Mouse (Mus musculus): Measurements from ENCODE around the gene Zdhhc9. TPM values are rescaled to one million over a fixed set of nuclear protein-coding genes. Genes with fewer than 3 reads are reported as not detected.

The Zdhhc9 gene
- total and polyA plus RNA-seq, 2 experiments from 2014 or later, result 5.3 to 43.3 TPM

DNA sequence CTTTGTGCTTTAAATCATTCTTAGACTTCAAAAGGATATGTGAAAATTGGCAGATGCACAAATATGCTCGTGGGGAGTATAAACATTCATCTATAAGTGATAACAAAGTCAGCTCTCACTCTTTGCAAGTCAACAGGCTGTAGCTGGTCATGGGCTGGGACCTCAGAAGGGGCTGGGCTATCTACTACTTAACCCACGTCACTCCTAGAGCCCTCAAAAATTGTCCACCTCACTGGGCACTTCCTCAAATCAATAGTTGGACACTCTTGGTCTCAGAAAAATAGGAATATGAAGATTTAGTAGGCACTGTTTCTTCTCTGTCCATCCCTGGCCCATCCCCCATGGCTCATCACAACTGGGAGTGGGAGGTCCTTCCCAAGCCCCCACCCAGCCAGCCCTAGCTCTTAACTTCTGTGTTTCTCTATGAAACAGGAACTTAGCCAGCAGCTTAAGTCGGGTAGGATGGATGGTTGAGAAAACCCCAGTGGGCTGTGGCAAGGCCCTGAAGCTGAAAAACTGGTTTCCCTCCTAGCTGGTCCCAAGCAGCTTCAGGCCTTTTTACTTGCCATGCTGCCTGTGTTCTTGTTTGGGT lies 68.3 kb downstream of the Zdhhc9 start:
- Histone ChIP-seq H3K4me2 (ENCODE audit: low read depth) (no peak overlapping the region), H3K9me3 (ENCODE audit: low read length) (no peaks in the 10 kb centered on the region), H3K4me1 (ENCODE audit: insufficient read depth) (no peaks in the 10 kb centered on the region), H3K27ac (ENCODE audit: low read depth, low read length) (no peak overlapping the region), H3K9ac (no peak overlapping the region), H3K4me3 (ENCODE audit: low read depth, low read length) (no peak overlapping the region), H3K27me3 (ENCODE audit: insufficient read depth, low read length) (no peaks in the 10 kb centered on the region), H3K36me3 (ENCODE audit: insufficient read depth) (no peaks in the 10 kb centered on the region)
- no peak for DNase-seq
- no peak for TF ChIP-seq CTCF (IDR thresholded peaks at IDR 0.05; ENCODE audit: low read depth)
- WGBS, result 55% methylated on average over 3 of the region's 3 CpGs
- ATAC-seq, result no peak

- H3K27me3 ChIP-seq (ENCODE audit: insufficient read depth, low read length), result no peaks in the 10 kb centered on the region
- DNase-seq (peak; percentile 23), ATAC-seq (peak; percentile 50; the same call in 1 of the 2 replicates)
- no peaks in the 10 kb centered on the region for H3K9me3 ChIP-seq (ENCODE audit: low read length)
- WGBS, result 33% methylated on average over 14 of the region's 14 CpGs
- H3K27ac ChIP-seq (ENCODE audit: low read depth, low read length), result no peak overlapping the region
- no peaks in the 10 kb centered on the region for H3K4me1 ChIP-seq (ENCODE audit: insufficient read depth)
- H3K4me3 ChIP-seq (ENCODE audit: low read depth, low read length), result no peak overlapping the region
- no peak overlapping the region for H3K4me2 ChIP-seq (ENCODE audit: low read depth)
- TF ChIP-seq CTCF (IDR thresholded peaks at IDR 0.05; ENCODE audit: low read depth), result no peak
- H3K9ac ChIP-seq, result no peak overlapping the region
- H3K36me3 ChIP-seq (ENCODE audit: insufficient read depth), result no peaks in the 10 kb centered on the region
Measured at GRCm38 (mm10) chrX:48139368-48140285, 69.1 kb downstream of the Zdhhc9 start.

DNA sequence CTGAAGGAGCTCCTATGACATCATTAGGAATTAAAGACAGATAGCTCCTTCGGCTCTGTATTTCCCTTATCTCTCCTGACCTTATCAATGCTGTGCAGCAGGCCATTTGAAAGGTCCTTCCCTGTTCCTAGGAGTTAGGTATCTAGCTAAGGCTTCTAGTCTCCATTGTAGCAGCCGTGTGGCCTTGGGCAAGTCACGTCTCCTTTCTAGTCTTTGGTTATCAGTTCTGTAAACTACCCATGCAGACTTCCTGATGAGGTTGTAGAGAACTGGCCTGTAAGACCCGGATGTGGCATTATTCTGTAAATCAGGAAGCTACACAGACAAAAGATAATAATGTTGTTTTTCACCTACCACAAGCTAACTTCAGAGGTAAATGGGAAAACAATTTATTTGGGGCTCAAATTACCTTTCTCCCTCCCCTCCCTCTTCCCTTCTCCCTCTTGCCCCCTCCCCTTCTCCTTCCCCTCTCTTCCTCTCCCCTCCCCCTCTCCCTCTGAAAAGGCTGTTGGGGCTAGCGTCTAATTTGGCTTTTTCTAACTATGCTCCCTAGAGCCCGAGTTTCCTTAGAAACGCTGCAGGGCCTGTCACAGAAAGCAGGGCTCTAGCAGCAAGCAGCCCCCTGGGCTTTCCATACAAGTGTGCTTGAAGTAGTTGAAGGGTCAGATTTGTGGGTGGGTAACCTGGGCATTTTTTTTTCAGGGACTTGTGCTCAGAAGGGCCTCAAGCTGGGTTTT lies 70.0 kb downstream of the Zdhhc9 start:
- Histone ChIP-seq H3K27me3 (ENCODE audit: insufficient read depth, low read length) (no peaks in the 10 kb centered on the region), H3K4me2 (ENCODE audit: low read depth) (no peak overlapping the region), H3K4me3 (ENCODE audit: low read depth, low read length) (no peak overlapping the region), H3K27ac (ENCODE audit: low read depth, low read length) (no peak overlapping the region), H3K36me3 (ENCODE audit: insufficient read depth) (no peaks in the 10 kb centered on the region), H3K9ac (no peak overlapping the region), H3K9me3 (ENCODE audit: low read length) (no peaks in the 10 kb centered on the region), H3K4me1 (ENCODE audit: insufficient read depth) (no peaks in the 10 kb centered on the region)
- WGBS, result 53% methylated on average over 7 of the region's 7 CpGs
- DNase-seq, result peak; percentile 13
- peak; percentile 66 for ATAC-seq
- TF ChIP-seq CTCF (IDR thresholded peaks at IDR 0.05; ENCODE audit: low read depth), result no peak

DNA sequence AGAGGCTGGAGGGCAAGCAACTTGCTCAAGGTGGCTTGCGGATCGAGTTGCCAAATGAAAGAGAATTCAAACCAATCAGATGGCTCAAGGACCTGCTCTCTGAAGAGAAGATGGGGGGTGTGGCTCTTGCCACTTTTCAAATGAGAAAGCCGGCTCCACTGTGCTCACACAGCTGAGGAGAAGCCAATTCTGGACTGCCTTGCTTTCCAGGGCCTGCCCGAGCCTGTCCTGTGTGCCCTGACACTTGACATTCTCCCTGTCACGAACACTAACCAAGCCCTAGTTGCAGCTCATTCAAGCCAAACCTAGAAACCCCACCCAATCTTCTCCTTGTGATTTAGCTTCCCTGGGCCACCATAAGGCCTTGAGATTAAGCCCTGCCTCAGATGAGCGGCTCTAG lies 70.7 kb downstream of the Zdhhc9 start:
- no peaks in the 10 kb centered on the region for H3K27me3 ChIP-seq (ENCODE audit: insufficient read depth, low read length)
- no peaks in the 10 kb centered on the region for H3K4me1 ChIP-seq (ENCODE audit: insufficient read depth)
- WGBS, result 69% methylated on average over 6 of the region's 6 CpGs
- TF ChIP-seq CTCF (IDR thresholded peaks at IDR 0.05; ENCODE audit: low read depth), result no peak
- no peak overlapping the region for H3K4me3 ChIP-seq (ENCODE audit: low read depth, low read length)
- no peaks in the 10 kb centered on the region for H3K9me3 ChIP-seq (ENCODE audit: low read length)
- DNase-seq (no peak), ATAC-seq (no peak)
- no peak overlapping the region for H3K9ac ChIP-seq
- H3K27ac ChIP-seq (ENCODE audit: low read depth, low read length), result no peak overlapping the region
- H3K4me2 ChIP-seq (ENCODE audit: low read depth), result no peak overlapping the region
- no peaks in the 10 kb centered on the region for H3K36me3 ChIP-seq (ENCODE audit: insufficient read depth)

- no peak for ATAC-seq
- WGBS, result 85% methylated on average over 4 of the region's 4 CpGs
Measured at GRCm38 (mm10) chrX:48136935-48137334, 71.7 kb downstream of the Zdhhc9 start.

DNA sequence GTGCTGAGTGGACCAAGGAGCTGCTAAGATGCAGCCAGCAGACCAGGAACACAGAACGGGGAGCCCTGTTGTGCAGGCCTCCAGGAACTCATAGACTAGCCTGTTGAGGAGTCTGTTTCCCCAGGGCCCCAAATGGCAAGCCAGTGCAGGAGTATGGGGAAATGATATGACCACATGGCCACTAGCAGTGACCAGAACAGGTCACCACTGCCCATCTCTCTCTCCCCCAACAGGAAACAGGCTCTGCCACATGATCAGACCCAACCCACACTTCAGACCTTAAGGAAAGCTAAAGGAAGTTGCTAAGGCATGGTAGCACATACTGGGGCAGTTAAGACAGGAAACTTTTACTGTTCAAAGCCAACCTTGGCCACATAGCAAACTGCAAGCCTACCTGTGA lies 79.5 kb downstream of the Zdhhc9 start:
- WGBS, result 78% methylated on average over 1 of the region's 1 CpGs
- H3K9me3 ChIP-seq (ENCODE audit: low read length), result no peaks in the 10 kb centered on the region
- no peak for ATAC-seq

More at GRCm38 (mm10) chrX:48136935-48137334, 71.7 kb downstream of the Zdhhc9 start:
- Histone ChIP-seq H3K27me3 (ENCODE audit: insufficient read depth, low read length) (no peaks in the 10 kb centered on the region), H3K4me3 (ENCODE audit: low read depth, low read length) (no peak overlapping the region), H3K9me3 (ENCODE audit: low read length) (no peaks in the 10 kb centered on the region), H3K9ac (no peak overlapping the region), H3K36me3 (ENCODE audit: insufficient read depth) (no peaks in the 10 kb centered on the region), H3K27ac (ENCODE audit: low read depth, low read length) (no peak overlapping the region), H3K4me2 (ENCODE audit: low read depth) (no peak overlapping the region), H3K4me1 (ENCODE audit: insufficient read depth) (no peaks in the 10 kb centered on the region)
- no peak for DNase-seq
- TF ChIP-seq CTCF (IDR thresholded peaks at IDR 0.05; ENCODE audit: low read depth), result no peak

More for the DNA sequence above, 79.5 kb downstream of the Zdhhc9 start:
- no peak for TF ChIP-seq CTCF (IDR thresholded peaks at IDR 0.05; ENCODE audit: low read depth)
- Histone ChIP-seq H3K4me3 (ENCODE audit: low read depth, low read length) (no peak overlapping the region), H3K4me2 (ENCODE audit: low read depth) (no peak overlapping the region), H3K4me1 (ENCODE audit: insufficient read depth) (no peaks in the 10 kb centered on the region), H3K36me3 (ENCODE audit: insufficient read depth) (no peaks in the 10 kb centered on the region), H3K27me3 (ENCODE audit: insufficient read depth, low read length) (no peaks in the 10 kb centered on the region), H3K27ac (ENCODE audit: low read depth, low read length) (no peak overlapping the region), H3K9ac (no peak overlapping the region)
- DNase-seq, result no peak
